Mouse (Mus musculus): ENCODE measurements around the gene Dab2ip.

- no peak for TF ChIP-seq EP300 (IDR thresholded peaks at IDR 0.05; ENCODE audit: low read depth)
- TF ChIP-seq CTCF (IDR thresholded peaks at IDR 0.05; ENCODE audit: low read depth) = no peak
These were observed 31.7 kb downstream of the Dab2ip start for GRCm38 (mm10) chr2:35589800-35590199.
